Mouse (Mus musculus): ENCODE results near the gene Coq7. TPM values are rescaled to one million over a fixed set of nuclear protein-coding genes. Genes with fewer than 3 reads are reported as not detected.
A peak's percentile ranks its signal among the peaks of the same experiment; 100 is the strongest.

Coq7 gene
- polyA plus RNA-seq, 1 experiment: 45.1 TPM

- H3K4me3 ChIP-seq (ENCODE audit: low read depth, low read length): no peak overlapping the region
- TF ChIP-seq CTCF (IDR thresholded peaks at IDR 0.05; ENCODE audit: extremely low read depth, insufficient read length, insufficient replicate concordance, low read depth, low read length) (no peak), POLR2A (IDR thresholded peaks at IDR 0.05; ENCODE audit: low read depth, low read length) (no peak)
- WGBS: 86% methylated on average over 9 of the region's 9 CpGs
Measured at GRCm38 (mm10) chr7:118480160-118480709, 52.9 kb downstream of the Coq7 start.

GRCm38 (mm10) chr7:118478835-118479312, 54.3 kb downstream of the Coq7 start:
- 50% methylated on average over 3 of the region's 3 CpGs for WGBS
- Histone ChIP-seq H3K4me3 (ENCODE audit: low read depth, low read length) (no peak overlapping the region), H3K27ac (ENCODE audit: insufficient read depth, low read depth, low read length) (peak overlapping the region; percentile 51), H3K36me3 (ENCODE audit: control insufficient read depth, insufficient read depth, low read length) (no peaks in the 10 kb centered on the region), H3K4me1 (ENCODE audit: control insufficient read depth, insufficient read depth, insufficient read length, low read length) (peaks cover 14% of the 10 kb centered on the region; the same call in 1 of the 2 replicates), H3K27me3 (ENCODE audit: control insufficient read depth, insufficient read depth, low read length) (no peaks in the 10 kb centered on the region)
- TF ChIP-seq CTCF (IDR thresholded peaks at IDR 0.05; ENCODE audit: extremely low read depth, insufficient read length, insufficient replicate concordance, low read depth, low read length) (no peak), POLR2A (IDR thresholded peaks at IDR 0.05; ENCODE audit: low read depth, low read length) (no peak)

More at GRCm38 (mm10) chr7:118480160-118480709, 52.9 kb downstream of the Coq7 start:
- no peaks in the 10 kb centered on the region for H3K27me3 ChIP-seq (ENCODE audit: control insufficient read depth, insufficient read depth, low read length)
- H3K36me3 ChIP-seq (ENCODE audit: control insufficient read depth, insufficient read depth, low read length): peaks cover 4% of the 10 kb centered on the region
- peaks cover 14% of the 10 kb centered on the region; the same call in 1 of the 2 replicates for H3K4me1 ChIP-seq (ENCODE audit: control insufficient read depth, insufficient read depth, insufficient read length, low read length)
- peak overlapping the region; percentile 4 for H3K27ac ChIP-seq (ENCODE audit: insufficient read depth, low read depth, low read length)

DNA sequence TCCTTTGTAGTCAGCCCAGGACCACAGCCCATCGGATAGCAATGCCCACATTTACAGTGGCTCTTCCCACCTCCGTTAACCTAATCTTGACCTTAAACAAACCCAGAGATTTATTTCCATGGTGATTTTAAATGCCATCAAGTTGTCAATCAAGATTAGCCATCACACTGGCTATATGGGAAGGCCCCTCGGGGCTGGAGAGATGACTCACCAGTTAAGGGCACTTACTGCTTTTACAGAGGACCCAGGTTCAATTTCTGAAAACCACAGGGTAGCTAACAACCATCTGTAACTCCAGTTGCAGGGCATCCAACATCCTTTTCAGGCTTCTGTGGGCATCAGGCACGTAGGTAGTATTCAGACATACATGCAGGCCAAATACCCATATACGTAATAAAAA, 56.7 kb downstream of the Coq7 start:
- Histone ChIP-seq H3K36me3 (ENCODE audit: control insufficient read depth, insufficient read depth, low read length) (no peaks in the 10 kb centered on the region), H3K27ac (ENCODE audit: insufficient read depth, low read depth, low read length) (no peak overlapping the region), H3K4me3 (ENCODE audit: low read depth, low read length) (no peak overlapping the region), H3K27me3 (ENCODE audit: control insufficient read depth, insufficient read depth, low read length) (no peaks in the 10 kb centered on the region), H3K4me1 (ENCODE audit: control insufficient read depth, insufficient read depth, insufficient read length, low read length) (peaks cover 6% of the 10 kb centered on the region; the same call in 1 of the 2 replicates)
- 72% methylated on average over 5 of the region's 5 CpGs for WGBS
- TF ChIP-seq POLR2A (IDR thresholded peaks at IDR 0.05; ENCODE audit: low read depth, low read length) (no peak), CTCF (IDR thresholded peaks at IDR 0.05; ENCODE audit: extremely low read depth, insufficient read length, insufficient replicate concordance, low read depth, low read length) (no peak)

GRCm38 (mm10) chr7:118475008-118475705, 58.0 kb downstream of the Coq7 start:
- H3K4me1 ChIP-seq (ENCODE audit: control insufficient read depth, insufficient read depth, insufficient read length, low read length): peaks cover 13% of the 10 kb centered on the region; the same call in 1 of the 2 replicates
- TF ChIP-seq POLR2A (IDR thresholded peaks at IDR 0.05; ENCODE audit: low read depth, low read length) (no peak), CTCF (IDR thresholded peaks at IDR 0.05; ENCODE audit: extremely low read depth, insufficient read length, insufficient replicate concordance, low read depth, low read length) (no peak)
- 82% methylated on average over 7 of the region's 7 CpGs for WGBS
- no peak overlapping the region for H3K4me3 ChIP-seq (ENCODE audit: low read depth, low read length)
- no peaks in the 10 kb centered on the region for H3K36me3 ChIP-seq (ENCODE audit: control insufficient read depth, insufficient read depth, low read length)
- no peak overlapping the region for H3K27ac ChIP-seq (ENCODE audit: insufficient read depth, low read depth, low read length)
- no peaks in the 10 kb centered on the region for H3K27me3 ChIP-seq (ENCODE audit: control insufficient read depth, insufficient read depth, low read length)

DNA sequence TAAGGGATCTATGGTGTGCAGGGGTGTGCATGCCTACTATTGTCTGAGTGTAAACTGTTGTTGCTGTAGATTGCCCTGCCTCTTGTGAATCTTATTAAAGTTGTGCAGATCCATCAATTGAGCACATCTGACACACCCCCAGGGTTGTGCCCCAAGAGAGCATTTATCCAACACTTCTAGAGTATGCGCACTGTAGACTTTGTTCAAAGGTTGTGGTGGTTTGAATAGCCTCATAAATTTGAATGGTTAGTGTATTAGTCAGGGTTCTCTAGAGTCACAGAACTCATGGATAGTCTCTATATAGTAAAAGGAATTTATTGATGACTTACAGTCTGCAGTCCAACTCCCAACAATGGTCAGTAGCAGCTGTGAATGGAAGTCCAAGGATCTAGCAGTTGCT, 60.3 kb downstream of the Coq7 start:
- Histone ChIP-seq H3K4me1 (ENCODE audit: control insufficient read depth, insufficient read depth, insufficient read length, low read length) (peaks cover 12% of the 10 kb centered on the region; the same call in 1 of the 2 replicates), H3K27ac (ENCODE audit: insufficient read depth, low read depth, low read length) (0 out of 2 replicates have a peak overlapping the region, but pooled peaks have one; percentile 45), H3K36me3 (ENCODE audit: control insufficient read depth, insufficient read depth, low read length) (no peaks in the 10 kb centered on the region), H3K4me3 (ENCODE audit: low read depth, low read length) (no peak overlapping the region), H3K27me3 (ENCODE audit: control insufficient read depth, insufficient read depth, low read length) (no peaks in the 10 kb centered on the region)
- WGBS: 35% methylated on average over 1 of the region's 1 CpGs
- no peak for TF ChIP-seq CTCF (IDR thresholded peaks at IDR 0.05; ENCODE audit: extremely low read depth, insufficient read length, insufficient replicate concordance, low read depth, low read length)
- no peak for TF ChIP-seq POLR2A (IDR thresholded peaks at IDR 0.05; ENCODE audit: low read depth, low read length)

DNA sequence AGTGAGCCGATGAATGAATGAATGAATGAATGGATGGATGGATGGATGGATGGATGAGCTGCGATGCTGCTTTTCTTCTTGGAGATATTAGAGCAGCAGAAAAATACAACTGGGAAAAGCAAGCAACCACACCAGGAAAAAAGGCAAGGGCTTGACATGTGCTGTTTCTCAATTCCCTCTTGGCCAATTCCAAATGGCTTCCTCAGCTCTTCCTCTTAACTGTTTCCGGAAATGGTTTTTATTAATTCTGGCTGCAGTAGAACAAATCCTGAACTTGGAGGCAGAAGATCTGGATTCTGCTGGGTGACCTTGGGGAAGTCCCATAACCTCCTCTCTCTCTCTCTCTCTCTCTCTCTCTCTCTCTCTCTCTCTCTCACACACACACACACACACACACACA, 65.1 kb downstream of the Coq7 start:
- H3K27ac ChIP-seq (ENCODE audit: insufficient read depth, low read depth, low read length): no peak overlapping the region
- H3K4me1 ChIP-seq (ENCODE audit: control insufficient read depth, insufficient read depth, insufficient read length, low read length): peaks cover 13% of the 10 kb centered on the region; the same call in 1 of the 2 replicates
- WGBS: 87% methylated on average over 3 of the region's 3 CpGs
- no peak overlapping the region for H3K4me3 ChIP-seq (ENCODE audit: low read depth, low read length)
- no peaks in the 10 kb centered on the region for H3K36me3 ChIP-seq (ENCODE audit: control insufficient read depth, insufficient read depth, low read length)
- H3K27me3 ChIP-seq (ENCODE audit: control insufficient read depth, insufficient read depth, low read length): no peaks in the 10 kb centered on the region
- TF ChIP-seq CTCF (IDR thresholded peaks at IDR 0.05; ENCODE audit: extremely low read depth, insufficient read length, insufficient replicate concordance, low read depth, low read length) (no peak), POLR2A (IDR thresholded peaks at IDR 0.05; ENCODE audit: low read depth, low read length) (no peak)

DNA sequence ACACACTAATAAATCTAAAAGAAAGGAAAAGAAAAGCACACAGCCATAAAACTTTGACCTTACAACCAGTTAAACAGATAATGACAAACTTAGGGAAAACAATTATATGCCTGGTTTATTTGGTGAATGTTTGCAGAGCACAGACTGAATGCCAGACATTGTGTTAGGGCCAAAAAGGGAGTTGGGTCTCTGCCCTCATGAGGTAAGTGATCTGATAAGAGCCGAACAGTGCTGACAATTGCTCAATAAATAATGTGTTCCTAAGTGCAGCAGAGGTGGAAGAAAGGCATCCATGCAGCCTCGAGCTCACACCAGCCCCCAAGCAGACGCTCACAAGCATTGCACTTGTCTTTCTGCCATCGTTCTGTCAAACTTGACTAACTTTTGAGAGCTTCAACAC, 68.7 kb downstream of the Coq7 start:
- TF ChIP-seq CTCF (IDR thresholded peaks at IDR 0.05; ENCODE audit: extremely low read depth, insufficient read length, insufficient replicate concordance, low read depth, low read length): no peak
- TF ChIP-seq POLR2A (IDR thresholded peaks at IDR 0.05; ENCODE audit: low read depth, low read length): no peak
- H3K27me3 ChIP-seq (ENCODE audit: control insufficient read depth, insufficient read depth, low read length): no peaks in the 10 kb centered on the region
- 15% methylated on average over 4 of the region's 4 CpGs for WGBS
- H3K4me3 ChIP-seq (ENCODE audit: low read depth, low read length): no peak overlapping the region
- H3K4me1 ChIP-seq (ENCODE audit: control insufficient read depth, insufficient read depth, insufficient read length, low read length): peaks cover 7% of the 10 kb centered on the region; the same call in 1 of the 2 replicates
- no peak overlapping the region for H3K27ac ChIP-seq (ENCODE audit: insufficient read depth, low read depth, low read length)
- no peaks in the 10 kb centered on the region for H3K36me3 ChIP-seq (ENCODE audit: control insufficient read depth, insufficient read depth, low read length)
